Mouse (Mus musculus) kidney, adult 8-10 months (tissue): Measurements from ENCODE around the gene Cd276.
A peak's percentile ranks its signal among the peaks of the same experiment; 100 is the strongest.
"Not testable (repeated sequence)": the region's sequence is repeated elsewhere in the genome, so short reads cannot be mapped to it uniquely, and the experiment has no call there.

Experiments
- DNase-seq, 2 experiments: peaks; one replicate each; pipeline ENCODE4 v3.0.0; 2022

Cd276 gene

GRCm38 (mm10) chr9:58554908-58555684, at the start of gene Cd276:
TSS of gene Cd276 (minus strand) at chr9:58555437.
- DNase-seq = peak; percentile 15 to 23

- DNase-seq = no peak
Observed at GRCm38 (mm10) chr9:58595313-58595712, 40.1 kb upstream of the Cd276 start.

GRCm38 (mm10) chr9:58588657-58589056, 33.4 kb upstream of the Cd276 start:
- DNase-seq = no peak

GRCm38 (mm10) chr9:58584323-58584722, 29.1 kb upstream of the Cd276 start:
- DNase-seq = no peak

- no peak for DNase-seq
Observed at GRCm38 (mm10) chr9:58583267-58583641, 28.0 kb upstream of the Cd276 start.

GRCm38 (mm10) chr9:58582581-58583266, 27.5 kb upstream of the Cd276 start:
- DNase-seq = peak in 1 of 2 experiments; percentile 44

GRCm38 (mm10) chr9:58581958-58582540, 26.8 kb upstream of the Cd276 start, which contains the start of gene Nptn:
TSS of gene Nptn (plus strand) at chr9:58582240.
- DNase-seq = peak; percentile 96 to 97

- peak; percentile 17 for DNase-seq
Observed at GRCm38 (mm10) chr9:58581283-58581930, 26.2 kb upstream of the Cd276 start.

GRCm38 (mm10) chr9:58580453-58581195, 25.4 kb upstream of the Cd276 start:
- not testable (repeated sequence) for DNase-seq

- peak; percentile 85 to 92 for DNase-seq
Observed at GRCm38 (mm10) chr9:58578669-58579068, 23.4 kb upstream of the Cd276 start.

GRCm38 (mm10) chr9:58571001-58571400, 15.8 kb upstream of the Cd276 start:
- no peak for DNase-seq

- no peak for DNase-seq
Observed at GRCm38 (mm10) chr9:58567682-58568081, 12.4 kb upstream of the Cd276 start.

GRCm38 (mm10) chr9:58565945-58566344, 10.7 kb upstream of the Cd276 start:
- not testable (repeated sequence) for DNase-seq

- DNase-seq = no peak
Observed at GRCm38 (mm10) chr9:58560211-58560610, 5.0 kb upstream of the Cd276 start.

- DNase-seq = no peak
Observed at GRCm38 (mm10) chr9:58557457-58558455, 2.5 kb upstream of the Cd276 start.

GRCm38 (mm10) chr9:58556627-58557026, 1.4 kb upstream of the Cd276 start:
- DNase-seq = no peak

- no peak for DNase-seq
Observed at GRCm38 (mm10) chr9:58555685-58556414, 613 bp upstream of the Cd276 start.

- DNase-seq = no peak
Observed at GRCm38 (mm10) chr9:58554056-58554907, 955 bp downstream of the Cd276 start.

GRCm38 (mm10) chr9:58552083-58552482, 3.2 kb downstream of the Cd276 start:
- DNase-seq = no peak
